Mouse (Mus musculus) small intestine, adult 2 months (tissue): ENCODE results near the gene Tubb4a.

Experiments used
- CTCF ChIP-seq: fragments of 200-500 bp; IDR thresholded peaks from 2 replicates; pipeline ENCODE4 v1.5.1; 2012; ENCODE audit warnings: low read depth, mild to moderate bottlenecking, control low read depth, inconsistent platforms, low read length, moderate library complexity, mixed read lengths; ENCODE audit not compliant: insufficient replicate concordance, insufficient read length; ENCODE audit errors: extremely low read depth
- POLR2A ChIP-seq: fragments of 200-500 bp; IDR thresholded peaks from 2 replicates; pipeline ENCODE4 v1.6.1; 2012; ENCODE audit warnings: low read depth, mild to moderate bottlenecking, control low read depth, inconsistent platforms, low read length, moderate library complexity

DNA sequence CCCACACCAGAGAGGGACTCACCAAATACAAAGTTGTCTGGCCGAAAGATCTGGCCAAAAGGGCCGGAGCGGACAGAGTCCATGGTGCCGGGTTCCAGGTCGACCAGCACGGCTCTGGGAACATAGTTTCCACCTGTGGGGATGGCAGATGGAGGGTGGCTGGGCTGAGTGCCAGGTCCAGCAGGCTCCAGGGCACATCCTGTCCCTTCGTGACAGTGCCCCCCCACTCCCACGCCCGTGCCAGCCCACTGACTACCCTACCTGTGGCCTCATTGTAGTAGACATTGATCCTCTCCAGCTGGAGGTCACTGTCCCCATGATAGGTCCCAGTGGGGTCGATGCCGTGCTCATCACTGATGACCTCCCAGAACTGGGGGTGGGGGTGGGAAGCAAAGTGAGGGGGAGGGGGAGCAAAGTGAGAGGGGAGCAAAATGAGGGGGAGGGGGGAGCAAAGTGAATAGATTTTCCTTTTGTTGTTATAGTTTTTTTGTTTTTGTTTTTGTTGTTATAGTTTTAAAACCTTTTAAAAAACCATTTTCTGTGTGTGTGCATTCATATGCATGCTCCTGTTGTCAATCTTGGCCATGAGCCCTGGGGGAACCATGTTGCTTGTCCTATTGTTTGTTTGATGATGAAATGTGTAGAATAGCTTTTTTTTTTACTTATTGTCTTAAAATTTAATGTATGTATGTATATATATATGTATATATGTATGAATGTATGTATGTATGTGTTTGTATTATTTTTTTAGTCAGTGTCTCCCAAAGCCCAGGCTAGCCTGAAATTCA, 1.4 kb downstream of the Tubb4a start:
- TF ChIP-seq CTCF (no peak), POLR2A (no peak)
